Mouse (Mus musculus): Measurements from ENCODE around the gene Pard3.

The Pard3 gene

GRCm38 (mm10) chr8:127229325-127230232 is 165.9 kb downstream of the Pard3 start:
- no peak for DNase-seq (ENCODE audit: low read depth, low spot score)

- no peak for DNase-seq (ENCODE audit: low read depth, low spot score)
Observed at GRCm38 (mm10) chr8:127230233-127230595, 166.5 kb downstream of the Pard3 start.

- no peak for DNase-seq (ENCODE audit: low read depth, low spot score)
Observed at GRCm38 (mm10) chr8:127243351-127243750, 179.7 kb downstream of the Pard3 start.

GRCm38 (mm10) chr8:127243841-127244240 is 180.1 kb downstream of the Pard3 start:
- no peak for DNase-seq (ENCODE audit: low read depth, low spot score)

GRCm38 (mm10) chr8:127250746-127251145 is 187.1 kb downstream of the Pard3 start:
- DNase-seq (ENCODE audit: low read depth, low spot score) = no peak

GRCm38 (mm10) chr8:127251476-127251875 is 187.8 kb downstream of the Pard3 start:
- DNase-seq (ENCODE audit: low read depth, low spot score) = no peak

GRCm38 (mm10) chr8:127251985-127252384 is 188.3 kb downstream of the Pard3 start:
- DNase-seq (ENCODE audit: low read depth, low spot score) = no peak

GRCm38 (mm10) chr8:127254625-127255024 is 190.9 kb downstream of the Pard3 start:
- DNase-seq (ENCODE audit: low read depth, low spot score) = no peak

- no peak for DNase-seq (ENCODE audit: low read depth, low spot score)
Observed at GRCm38 (mm10) chr8:127257086-127257485, 193.4 kb downstream of the Pard3 start.

- no peak for DNase-seq (ENCODE audit: low read depth, low spot score)
Observed at GRCm38 (mm10) chr8:127261051-127261450, 197.4 kb downstream of the Pard3 start.

- DNase-seq (ENCODE audit: low read depth, low spot score) = no peak
Observed at GRCm38 (mm10) chr8:127262026-127262425, 198.3 kb downstream of the Pard3 start.

GRCm38 (mm10) chr8:127262436-127262835 is 198.7 kb downstream of the Pard3 start:
- DNase-seq (ENCODE audit: low read depth, low spot score) = no peak

GRCm38 (mm10) chr8:127262926-127263325 is 199.2 kb downstream of the Pard3 start:
- DNase-seq (ENCODE audit: low read depth, low spot score) = no peak

GRCm38 (mm10) chr8:127263457-127263856 is 199.8 kb downstream of the Pard3 start:
- DNase-seq (ENCODE audit: low read depth, low spot score) = peak; percentile 56

GRCm38 (mm10) chr8:127264691-127265470 is 201.2 kb downstream of the Pard3 start:
- DNase-seq (ENCODE audit: low read depth, low spot score) = no peak

- no peak for DNase-seq (ENCODE audit: low read depth, low spot score)
Observed at GRCm38 (mm10) chr8:127266777-127267176, 203.1 kb downstream of the Pard3 start.

GRCm38 (mm10) chr8:127268239-127269024 is 204.7 kb downstream of the Pard3 start:
- DNase-seq (ENCODE audit: low read depth, low spot score) = peak; percentile 68

GRCm38 (mm10) chr8:127269082-127269747 is 205.5 kb downstream of the Pard3 start:
- no peak for DNase-seq (ENCODE audit: low read depth, low spot score)

GRCm38 (mm10) chr8:127271186-127271585 is 207.5 kb downstream of the Pard3 start:
- DNase-seq (ENCODE audit: low read depth, low spot score) = no peak

- DNase-seq (ENCODE audit: low read depth, low spot score) = no peak
Observed at GRCm38 (mm10) chr8:127280299-127280974, 216.7 kb downstream of the Pard3 start.

GRCm38 (mm10) chr8:127281035-127281434 is 217.3 kb downstream of the Pard3 start:
- no peak for DNase-seq (ENCODE audit: low read depth, low spot score)
